Mouse (Mus musculus) G1E-ER4 (cell line): Measurements from ENCODE around the gene Krtap28-10. TPM values are rescaled to one million over a fixed set of nuclear protein-coding genes. Genes with fewer than 3 reads are reported as not detected.

Experiments
- GATA1 ChIP-seq: IDR thresholded peaks from one replicate; pipeline ENCODE4 v1.8.0; 2012; ENCODE audit warnings: low read length, inconsistent platforms
- polyA plus RNA-seq: library from polyadenylated mRNA; stranded (reverse); fragments of >175 nt; gene quantifications from 2 replicates; pipeline ENCODE4 v1.2.3, GENCODE M21; 2012

Gene Krtap28-10
- not detected in 2 replicates for polyA plus RNA-seq

DNA sequence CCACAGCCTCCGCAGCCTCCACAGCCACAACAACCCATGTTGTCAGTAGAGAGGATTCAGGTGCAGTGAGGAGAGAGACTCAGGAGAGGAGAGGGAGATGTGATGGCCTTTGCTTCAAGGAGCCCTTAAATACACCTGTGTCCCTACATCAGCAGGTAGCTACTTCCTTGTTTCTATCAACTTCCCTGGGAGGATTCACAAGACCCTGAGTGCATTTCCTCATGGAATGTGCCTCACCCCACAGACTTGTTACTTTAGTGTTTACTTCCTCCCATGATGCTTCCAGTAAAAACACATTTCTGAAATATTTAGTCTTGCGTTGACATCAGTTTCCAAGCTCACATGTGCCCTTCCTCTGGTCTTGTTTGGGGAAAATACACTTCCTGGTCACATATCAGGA is at the start of gene Krtap28-10:
TSS of gene Krtap28-10 (minus strand) at position 101 of the 400 bp plus-strand sequence.
- no peak for TF ChIP-seq GATA1

DNA sequence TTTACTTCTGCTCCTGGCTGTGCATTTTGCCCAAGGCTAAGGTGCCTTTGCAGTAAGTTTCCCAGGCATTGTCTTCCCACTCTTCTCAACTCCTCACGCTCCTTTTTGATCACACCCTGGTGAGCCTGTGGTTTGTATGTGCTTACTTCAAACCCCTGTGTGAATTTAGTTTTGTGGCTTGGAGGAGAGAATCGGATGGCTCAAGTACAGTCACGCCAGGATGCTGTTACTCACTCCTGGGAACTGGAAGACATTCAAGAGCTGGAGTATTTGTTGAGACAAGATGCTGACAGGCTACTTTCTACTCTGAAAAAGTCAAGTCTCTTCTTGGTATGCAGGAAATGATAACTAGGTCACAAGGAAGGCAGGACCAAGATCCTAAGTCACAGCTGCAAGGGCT is 49.0 kb upstream of the Krtap28-10 start:
- TF ChIP-seq GATA1, result no peak

DNA sequence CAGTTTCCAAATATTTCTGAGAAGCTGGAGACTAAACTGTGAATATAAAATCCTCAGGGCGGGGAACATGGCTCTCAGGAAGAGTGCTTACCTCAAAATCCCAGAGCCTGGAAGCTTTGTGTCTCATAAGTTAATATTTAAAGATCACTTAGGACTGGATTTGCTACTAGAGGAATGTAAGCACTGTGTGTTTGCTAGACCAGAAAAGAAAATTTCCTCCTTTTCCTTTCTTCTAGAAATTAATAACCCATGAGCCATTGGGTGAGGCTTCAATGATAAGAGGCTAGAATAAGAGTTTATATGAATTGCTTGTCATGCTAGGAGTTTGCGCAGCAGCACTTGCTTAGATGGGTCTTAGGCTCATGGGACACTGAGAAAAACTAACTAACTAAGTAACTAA is 42.5 kb upstream of the Krtap28-10 start:
- no peak for TF ChIP-seq GATA1

DNA sequence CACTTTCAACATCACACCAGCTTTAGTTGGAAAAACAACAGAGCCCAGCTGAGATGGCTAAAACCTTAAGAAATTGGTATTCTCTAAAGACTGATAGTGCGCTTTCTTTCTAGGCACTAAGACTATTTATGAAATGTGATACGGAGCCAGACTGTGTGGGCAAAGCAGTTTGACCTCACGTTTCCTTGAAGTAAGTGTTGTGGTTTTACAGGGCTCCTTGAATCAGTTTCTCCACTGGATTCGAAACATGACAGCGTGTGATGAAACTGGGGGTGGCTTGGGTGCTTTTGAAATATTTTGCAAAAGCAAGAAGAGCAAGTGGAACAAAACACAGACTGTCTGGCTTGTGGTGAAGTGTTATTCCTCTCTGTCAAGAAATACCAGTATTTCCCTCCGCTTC is 34.7 kb upstream of the Krtap28-10 start:
- no peak for TF ChIP-seq GATA1

DNA sequence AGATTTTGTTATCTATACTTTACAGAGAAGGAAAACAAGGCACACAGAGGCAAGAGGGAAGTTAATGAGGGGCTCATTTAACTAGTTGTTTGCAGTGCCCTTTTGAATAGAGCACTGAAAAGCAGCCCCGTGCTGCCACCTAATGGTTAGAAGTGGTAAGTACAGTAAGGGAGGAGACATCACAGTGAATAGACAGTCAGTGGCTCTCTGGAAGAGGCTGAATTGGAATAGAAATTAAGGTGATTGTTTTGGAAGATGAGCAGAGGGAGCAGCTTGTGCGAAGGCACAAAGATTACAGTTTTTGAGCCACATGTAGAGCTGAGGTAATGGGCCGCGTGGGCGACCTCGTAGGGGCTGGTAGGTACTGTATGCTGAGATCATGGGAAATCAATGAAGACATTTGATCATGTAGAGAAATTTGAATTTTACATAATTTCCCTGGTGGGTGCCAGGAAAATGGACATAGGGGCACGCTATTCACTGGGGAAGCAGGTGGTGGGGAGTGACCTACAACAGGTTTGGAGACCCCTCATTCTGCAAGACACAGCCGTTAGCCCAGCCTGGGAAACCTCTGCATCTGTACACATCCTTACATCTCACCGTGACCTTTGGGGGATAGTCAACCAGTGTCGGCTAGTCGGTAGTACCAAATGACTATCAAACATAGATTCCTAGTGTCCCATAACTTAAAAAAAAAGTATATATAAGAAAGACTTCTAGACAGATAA is 34.1 kb upstream of the Krtap28-10 start:
- no peak for TF ChIP-seq GATA1

DNA sequence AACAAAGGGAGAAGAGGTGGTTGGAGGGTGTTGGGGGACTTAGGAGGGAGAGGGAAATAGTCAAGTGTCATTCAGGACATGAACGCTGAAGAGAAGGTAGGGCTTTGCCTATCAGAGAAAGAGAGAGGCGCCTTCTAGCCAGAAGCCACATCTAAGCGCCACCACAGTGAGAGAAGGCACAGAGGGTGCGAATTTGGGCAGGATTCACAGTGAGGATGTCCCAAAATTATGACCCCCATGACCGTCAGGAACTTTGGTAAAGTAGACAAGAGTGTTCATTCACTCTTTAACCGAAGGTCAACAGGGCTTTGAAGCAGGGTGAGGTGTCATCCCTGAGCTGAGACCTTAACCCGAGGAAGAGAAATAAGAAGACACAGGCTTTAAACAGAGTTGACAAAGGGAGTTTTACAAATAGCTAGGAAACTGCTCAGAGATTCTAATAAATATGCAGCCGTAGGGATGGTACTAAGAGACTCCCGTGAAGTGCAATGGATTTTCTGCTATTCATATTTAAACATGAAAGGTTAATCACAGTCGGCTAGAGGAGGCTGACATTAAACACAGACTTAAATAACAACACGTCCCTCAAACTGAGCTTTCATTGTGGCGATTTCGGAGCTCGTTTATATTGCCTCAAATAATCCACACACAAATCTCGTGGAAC is 33.4 kb upstream of the Krtap28-10 start:
- no peak for TF ChIP-seq GATA1

DNA sequence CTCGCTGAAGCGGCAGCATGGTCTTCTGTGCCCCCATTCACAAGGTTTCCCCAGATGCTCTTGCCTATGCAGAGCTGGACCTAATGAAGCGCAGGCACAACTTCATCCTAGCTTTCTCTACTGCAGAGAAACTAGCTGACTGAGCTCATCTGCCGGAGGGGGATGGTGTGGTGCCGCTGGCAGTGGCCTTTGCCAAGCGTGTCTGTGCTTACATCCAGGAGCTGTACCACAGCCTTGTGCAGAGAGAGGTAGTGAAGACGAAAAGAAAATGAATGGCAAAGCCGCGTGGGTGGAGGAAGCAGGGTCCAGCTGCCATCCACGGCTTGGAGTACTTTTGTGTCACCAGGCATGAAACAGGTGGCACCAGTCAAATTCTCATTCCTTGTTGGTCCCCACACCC is 24.9 kb upstream of the Krtap28-10 start:
- no peak for TF ChIP-seq GATA1

DNA sequence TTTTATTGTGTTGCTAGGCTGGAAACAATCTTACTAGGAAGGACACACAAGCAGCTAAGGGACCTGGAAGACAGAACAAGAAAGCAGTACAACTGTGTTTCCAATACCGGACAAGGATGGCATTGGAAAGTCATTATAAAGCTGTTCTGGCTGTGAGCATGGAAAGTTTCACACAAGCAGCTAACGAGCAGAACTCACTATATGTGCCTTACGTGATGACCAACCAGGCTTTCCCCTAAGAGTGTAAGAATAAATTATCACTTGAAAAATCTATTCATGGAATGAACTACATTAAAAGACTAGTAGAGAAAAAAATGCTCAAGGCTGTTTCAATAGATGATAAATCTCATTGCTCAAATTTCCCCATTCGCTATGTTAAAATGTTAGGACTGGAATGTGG is 24.3 kb upstream of the Krtap28-10 start:
- no peak for TF ChIP-seq GATA1

DNA sequence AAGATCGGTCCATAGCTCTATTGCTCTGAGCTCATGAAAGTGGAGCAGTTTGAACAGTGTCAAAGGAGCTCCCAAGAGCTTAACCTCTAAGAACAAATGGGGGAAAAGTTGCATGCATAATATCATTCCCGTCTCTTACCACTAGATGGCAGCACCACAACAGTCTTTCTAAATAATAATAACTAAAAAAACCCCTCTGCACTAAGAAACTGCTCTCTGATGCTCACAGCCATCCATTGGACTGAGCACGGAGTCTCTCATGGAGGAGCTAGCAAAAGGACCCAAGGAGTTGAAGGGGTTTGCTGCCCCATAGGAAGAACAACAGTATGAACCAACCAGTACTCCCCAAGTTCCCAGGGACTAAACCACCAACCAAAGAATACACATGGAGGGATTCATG is 22.6 kb upstream of the Krtap28-10 start:
- TF ChIP-seq GATA1, result no peak

DNA sequence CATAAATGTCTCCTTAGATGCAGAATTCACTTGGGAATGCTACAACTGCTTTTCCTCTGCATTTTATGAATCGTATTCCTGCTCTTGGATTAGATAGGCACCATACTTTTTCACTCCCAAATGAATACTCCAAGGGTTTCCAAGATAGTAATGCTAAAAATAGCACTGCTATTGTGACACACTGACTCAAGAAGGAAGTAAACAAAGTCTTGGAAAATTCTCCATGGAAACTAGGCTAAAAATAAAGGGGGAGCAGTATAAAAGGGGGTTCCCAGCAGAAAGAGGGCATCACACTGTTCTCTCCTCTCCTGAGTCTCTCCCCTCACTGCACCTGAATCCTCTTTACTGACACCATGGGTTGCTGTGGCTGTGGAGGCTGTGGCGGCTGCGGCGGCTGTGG is 18.4 kb upstream of the Krtap28-10 start, which contains the start of gene Krtap28-13:
TSS of gene Krtap28-13 (plus strand) at position 288 of the 400 bp plus-strand sequence.
- no peak for TF ChIP-seq GATA1

DNA sequence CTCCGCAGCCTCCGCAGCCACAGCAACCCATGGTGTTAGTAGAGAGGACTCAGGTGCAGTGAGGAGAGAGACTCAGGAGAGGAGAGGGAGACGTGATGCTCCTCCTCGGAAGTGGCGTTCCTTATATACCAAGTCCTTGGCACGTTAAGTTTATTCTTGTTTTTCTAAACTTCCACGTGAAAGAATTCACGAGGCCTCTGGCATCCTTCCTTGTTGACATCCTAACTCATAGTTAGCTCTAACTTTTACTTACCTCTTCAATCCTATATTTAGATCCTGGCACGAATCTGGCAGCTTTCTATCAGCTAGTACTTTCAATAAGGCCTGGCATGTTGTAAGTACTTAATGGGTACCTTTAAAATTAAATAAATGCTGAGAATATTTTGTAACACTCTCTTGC is 17.0 kb upstream of the Krtap28-10 start, which contains the start of gene A030005K14Rik:
TSS of gene A030005K14Rik (minus strand) at position 101 of the 400 bp plus-strand sequence.
- TF ChIP-seq GATA1, result no peak

DNA sequence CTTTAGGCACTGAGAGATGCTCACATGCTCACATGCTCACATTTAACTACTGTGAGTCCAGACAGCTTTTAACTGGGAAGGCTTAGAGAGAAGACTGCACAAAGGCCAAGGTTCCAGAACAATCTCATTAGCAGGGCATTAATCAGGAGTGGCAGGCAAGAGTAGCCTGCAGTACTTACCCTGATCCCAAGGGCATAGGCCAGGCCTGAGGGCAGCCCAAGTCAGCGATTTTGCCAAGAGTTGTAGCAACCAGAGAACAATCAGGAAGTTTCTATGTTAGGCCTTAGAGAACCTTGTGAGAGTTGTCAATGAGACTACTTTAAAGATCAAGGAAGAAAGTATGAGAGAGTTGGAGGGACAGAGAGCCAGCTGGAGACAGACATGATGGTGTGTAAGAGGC is 16.2 kb upstream of the Krtap28-10 start:
- no peak for TF ChIP-seq GATA1

DNA sequence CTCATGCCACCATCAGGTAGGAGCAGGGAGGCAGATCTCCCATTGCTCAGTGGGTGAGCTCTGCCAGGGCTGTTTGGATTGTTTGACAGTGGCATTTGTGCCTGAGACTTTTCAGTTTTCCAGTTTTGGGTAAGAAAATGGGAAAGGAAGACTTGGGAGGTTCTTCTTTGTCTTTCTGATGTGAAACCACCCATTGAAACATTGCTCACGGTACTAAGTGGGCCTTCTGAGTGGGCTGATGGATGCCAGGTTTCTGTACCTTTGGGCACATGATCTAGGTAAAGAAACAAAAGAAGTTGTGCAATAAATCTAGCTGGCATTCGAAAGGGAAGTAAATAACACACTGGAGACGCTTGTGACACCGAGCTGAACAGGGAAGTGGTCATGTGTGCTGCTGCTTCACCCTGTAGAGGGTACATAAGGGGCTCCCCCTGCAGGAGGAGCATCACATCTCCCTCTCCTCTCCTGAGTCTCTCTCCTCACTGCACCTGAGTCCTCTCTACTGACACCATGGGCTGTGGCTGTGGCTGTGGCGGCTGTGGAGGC is 2.7 kb upstream of the Krtap28-10 start, which contains the start of gene Gm47969:
TSS of gene Gm47969 (plus strand) at position 51 of the 546 bp plus-strand sequence.
- TF ChIP-seq GATA1, result no peak

DNA sequence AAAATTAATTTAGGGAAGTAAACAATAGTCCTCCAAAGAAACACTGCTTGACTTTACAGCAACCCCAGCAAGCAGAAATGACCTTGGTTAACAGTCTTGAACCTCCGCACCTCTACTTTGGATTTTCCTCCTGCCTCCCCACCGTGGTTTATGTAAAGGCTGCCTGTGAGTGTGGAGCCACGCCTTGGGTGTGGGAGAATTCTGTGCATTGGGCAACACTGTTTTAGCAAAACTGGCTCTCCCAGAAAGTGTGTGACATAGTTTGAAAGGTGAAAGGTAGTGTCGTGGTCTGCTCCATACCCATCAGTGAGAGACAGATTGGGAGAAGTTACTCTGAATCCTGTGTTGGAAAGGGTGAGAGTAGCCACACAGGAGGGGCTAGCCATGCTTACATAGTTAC is 3.2 kb downstream of the Krtap28-10 start:
- no peak for TF ChIP-seq GATA1

DNA sequence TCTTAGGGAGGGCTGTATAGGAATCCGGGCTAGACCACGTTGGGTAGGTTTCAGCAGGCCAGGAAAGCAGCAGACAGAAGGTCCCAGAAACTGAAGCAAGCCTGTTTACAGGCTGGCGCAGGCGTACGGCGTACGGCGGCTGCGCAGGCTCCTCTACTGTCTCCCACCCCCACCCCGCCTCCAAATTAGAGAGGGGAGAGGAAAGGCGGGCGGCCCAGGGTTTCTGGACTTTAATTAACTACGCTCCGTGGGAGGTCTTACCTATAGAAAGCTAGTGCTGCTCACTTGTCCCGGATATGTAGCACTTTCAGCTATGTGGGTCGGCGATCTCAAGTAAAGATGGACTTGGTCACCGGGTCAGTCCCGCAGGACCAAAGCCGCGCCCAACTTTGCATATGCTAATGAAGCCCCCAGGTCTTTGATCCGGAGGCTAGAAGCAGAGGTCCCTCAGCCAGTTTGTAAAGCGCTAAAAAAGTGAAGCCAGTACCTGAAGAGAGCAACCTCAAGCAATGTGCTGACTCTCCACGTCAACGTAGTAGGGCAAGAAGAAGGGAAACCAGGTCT is 4.1 kb downstream of the Krtap28-10 start, which contains the start of gene Slc19a3:
TSS of gene Slc19a3 (minus strand) at position 340 of the 564 bp plus-strand sequence.
- TF ChIP-seq GATA1, result no peak
